Mouse (Mus musculus) brown adipose tissue, adult 24 weeks (tissue): ENCODE data around the gene Prdm8. TPM values are rescaled to one million over a fixed set of nuclear protein-coding genes. Genes with fewer than 3 reads are reported as not detected.
A peak's percentile ranks its signal among the peaks of the same experiment; 100 is the strongest.

Experiments
- H3K27ac ChIP-seq: fragments of 200-500 bp; replicated peaks from 2 replicates; pipeline ENCODE4 v1.5.1; 2012; ENCODE audit warnings: low read depth, mild to moderate bottlenecking, low read length
- H3K4me1 ChIP-seq: fragments of 200-500 bp; 2 replicates; pipeline ENCODE4 v1.6.1; 2012; ENCODE audit warnings: low read length, mixed read lengths; ENCODE audit not compliant: control insufficient read depth, insufficient read depth, insufficient read length
- H3K4me3 ChIP-seq: fragments of 200-500 bp; 2 replicates; pipeline ENCODE4 v1.5.1; 2012; ENCODE audit warnings: low read depth, mild to moderate bottlenecking, low read length, moderate library complexity; ENCODE audit not compliant: insufficient read depth
- polyA plus RNA-seq: library from polyadenylated mRNA; stranded (reverse); fragments of >200 nt; gene quantifications from 2 replicates; pipeline ENCODE4 v1.2.4, GENCODE M21; 2012; ENCODE audit not compliant: missing spikeins, insufficient read depth, insufficient read length

Gene Prdm8
- polyA plus RNA-seq = 0.83 TPM in 1 of 2 replicates, not detected in the other

DNA sequence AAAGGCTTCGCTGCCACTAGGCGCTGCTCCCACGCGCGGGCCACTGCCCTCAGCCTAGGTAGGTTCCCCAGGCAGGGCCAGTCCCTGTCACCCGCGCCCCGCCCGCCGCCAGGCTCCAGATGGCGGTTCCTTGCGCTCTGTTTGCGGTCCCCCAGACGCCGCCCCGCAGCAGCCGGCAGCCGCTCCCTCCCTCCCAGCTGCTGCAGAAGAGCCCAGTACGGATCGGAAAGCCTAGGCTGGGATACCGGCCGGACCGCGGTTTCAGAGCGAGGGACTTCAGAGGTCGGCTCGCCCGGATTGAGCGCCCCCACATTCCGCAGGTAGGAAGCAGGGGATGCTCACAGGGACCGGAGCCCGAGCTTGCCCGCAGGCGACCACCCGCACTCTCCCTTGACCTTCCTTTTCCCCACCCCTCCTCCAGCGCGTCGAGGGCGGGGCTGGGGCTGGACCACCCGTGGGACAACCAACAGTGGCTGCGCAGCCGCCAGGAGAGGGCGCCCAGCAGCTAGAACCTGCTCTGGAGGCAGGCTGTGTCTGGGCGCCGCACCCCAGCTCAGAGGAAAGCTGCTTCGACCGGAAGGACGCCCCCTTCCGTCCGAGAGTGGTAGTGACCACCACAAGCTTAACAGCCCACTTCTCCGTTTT lies at the start of gene Prdm8:
Gene Prdm8, plus strand, starts transcription at position 19 of the 645 bp plus-strand sequence.
- H3K4me1 ChIP-seq = no peaks in the 10 kb centered on the region
- peak within 1 kb of the TSS; percentile 56 for H3K4me3 ChIP-seq
- no peak within 1 kb of the TSS for H3K27ac ChIP-seq

DNA sequence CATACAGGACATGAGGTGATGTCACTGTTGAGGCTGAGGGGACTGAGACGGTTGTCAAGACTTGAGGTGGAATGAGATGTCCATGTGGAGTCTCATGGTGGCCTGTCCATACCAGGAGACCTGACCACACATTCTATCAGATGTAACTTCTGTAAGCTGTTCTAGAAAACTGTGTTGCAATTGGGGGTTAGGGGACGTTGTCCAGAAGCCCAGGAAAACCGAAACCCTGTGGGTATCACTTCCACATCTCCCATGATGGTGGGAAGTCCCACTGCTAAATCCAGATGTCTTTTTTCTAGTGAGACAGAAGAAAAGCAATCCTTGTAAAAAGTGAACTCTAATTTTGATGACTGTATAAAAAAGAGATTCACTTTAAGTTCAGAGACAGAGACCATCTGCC lies 39.9 kb upstream of the Prdm8 start:
- Histone ChIP-seq H3K27ac (no peak overlapping the region), H3K4me3 (no peak overlapping the region), H3K4me1 (no peaks in the 10 kb centered on the region)

DNA sequence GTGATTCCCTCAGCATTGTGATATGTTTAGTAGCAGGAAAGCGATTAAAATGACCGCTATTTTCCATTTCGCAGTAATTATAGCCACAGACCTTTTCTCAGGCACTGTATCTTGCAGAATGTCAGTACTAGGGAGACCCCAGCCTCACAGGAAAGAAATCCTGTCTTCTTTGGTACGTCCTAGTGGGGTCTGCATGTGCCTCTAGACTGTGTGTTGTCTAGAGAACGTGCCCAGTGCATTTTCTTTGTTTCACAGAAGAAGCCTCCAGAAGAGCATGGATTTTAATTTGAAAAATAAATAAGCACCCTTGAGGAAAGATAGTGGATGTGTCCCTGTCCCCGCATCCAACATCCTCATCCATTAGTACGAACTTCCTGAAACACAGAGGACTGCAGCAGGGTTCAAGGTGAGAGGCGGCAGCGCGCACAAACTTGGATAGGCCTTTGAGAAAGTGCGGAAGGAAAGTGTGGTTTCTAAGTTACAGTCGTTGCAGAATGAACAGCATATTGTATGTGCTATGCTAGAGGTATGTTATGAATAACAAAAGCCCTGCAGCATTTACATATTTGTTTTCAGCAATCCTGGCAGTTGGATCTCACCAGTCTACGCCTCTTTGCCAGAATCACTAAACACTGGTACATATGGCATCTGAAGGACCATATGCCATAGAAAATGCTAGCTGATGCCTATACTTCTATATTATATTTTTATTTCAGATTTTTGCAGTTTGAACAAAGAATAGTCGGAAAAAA lies 28.3 kb upstream of the Prdm8 start:
- H3K27ac ChIP-seq = no peak overlapping the region
- H3K4me1 ChIP-seq = no peaks in the 10 kb centered on the region
- no peak overlapping the region for H3K4me3 ChIP-seq

DNA sequence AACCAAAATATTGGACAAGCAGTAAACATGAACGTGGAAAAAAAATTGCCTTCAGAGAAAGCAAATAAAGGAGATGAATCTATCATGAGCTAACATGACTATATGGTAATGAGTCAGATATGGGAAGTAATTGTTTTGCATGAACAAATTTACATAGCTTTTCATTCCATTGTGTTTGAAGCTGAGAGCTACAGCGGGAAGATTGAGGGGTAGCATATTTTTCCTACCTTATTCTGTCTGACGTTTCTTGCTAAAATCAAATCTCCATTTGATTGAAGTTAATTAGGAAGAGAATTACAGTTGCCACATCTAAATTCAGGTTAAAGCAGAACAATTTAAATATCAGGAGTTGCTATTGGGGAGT lies 27.7 kb upstream of the Prdm8 start:
- Histone ChIP-seq H3K27ac (no peak overlapping the region), H3K4me1 (no peaks in the 10 kb centered on the region), H3K4me3 (no peak overlapping the region)

DNA sequence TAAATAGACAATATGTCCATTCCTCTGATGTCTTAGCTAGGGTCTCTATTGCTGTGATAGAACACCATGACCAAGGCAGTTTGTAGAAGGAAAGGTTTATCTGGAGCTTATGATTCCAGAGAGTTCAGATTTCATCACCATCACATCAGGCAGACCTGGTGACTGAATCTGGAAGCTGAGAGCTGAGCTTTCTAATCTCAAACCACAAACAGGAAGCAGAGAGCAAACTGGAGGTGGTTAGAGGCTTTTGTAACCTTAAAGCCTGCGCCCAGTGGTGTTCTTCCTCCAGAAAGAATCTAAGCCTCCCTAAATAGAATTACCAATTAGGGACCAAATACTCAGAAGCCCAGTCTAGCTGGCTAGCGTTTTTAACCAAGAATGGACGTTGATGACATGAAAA lies 20.1 kb upstream of the Prdm8 start:
- no peak overlapping the region for H3K27ac ChIP-seq
- no peak overlapping the region for H3K4me3 ChIP-seq
- H3K4me1 ChIP-seq = no peaks in the 10 kb centered on the region

DNA sequence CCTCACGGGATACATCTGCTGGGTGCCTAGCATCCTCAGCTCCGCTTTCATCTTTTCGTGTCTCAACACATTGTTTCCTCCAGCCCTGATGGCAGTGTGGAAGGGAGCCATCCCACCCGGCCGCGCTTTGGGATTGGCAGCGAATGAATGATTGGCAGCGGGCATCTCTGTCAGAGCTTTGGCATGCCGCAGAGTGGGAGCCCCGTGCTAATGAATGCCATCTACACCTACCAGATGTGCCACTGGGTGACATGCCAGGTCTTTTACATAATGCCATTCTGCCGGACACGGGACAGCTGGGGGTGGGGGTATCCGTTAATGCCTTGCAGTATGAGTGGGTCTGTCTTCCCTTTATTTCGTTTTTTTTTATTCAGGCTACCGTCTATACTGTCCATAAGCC lies 882 bp upstream of the Prdm8 start:
- Histone ChIP-seq H3K4me1 (no peaks in the 10 kb centered on the region), H3K4me3 (no peak overlapping the region), H3K27ac (no peak overlapping the region)

DNA sequence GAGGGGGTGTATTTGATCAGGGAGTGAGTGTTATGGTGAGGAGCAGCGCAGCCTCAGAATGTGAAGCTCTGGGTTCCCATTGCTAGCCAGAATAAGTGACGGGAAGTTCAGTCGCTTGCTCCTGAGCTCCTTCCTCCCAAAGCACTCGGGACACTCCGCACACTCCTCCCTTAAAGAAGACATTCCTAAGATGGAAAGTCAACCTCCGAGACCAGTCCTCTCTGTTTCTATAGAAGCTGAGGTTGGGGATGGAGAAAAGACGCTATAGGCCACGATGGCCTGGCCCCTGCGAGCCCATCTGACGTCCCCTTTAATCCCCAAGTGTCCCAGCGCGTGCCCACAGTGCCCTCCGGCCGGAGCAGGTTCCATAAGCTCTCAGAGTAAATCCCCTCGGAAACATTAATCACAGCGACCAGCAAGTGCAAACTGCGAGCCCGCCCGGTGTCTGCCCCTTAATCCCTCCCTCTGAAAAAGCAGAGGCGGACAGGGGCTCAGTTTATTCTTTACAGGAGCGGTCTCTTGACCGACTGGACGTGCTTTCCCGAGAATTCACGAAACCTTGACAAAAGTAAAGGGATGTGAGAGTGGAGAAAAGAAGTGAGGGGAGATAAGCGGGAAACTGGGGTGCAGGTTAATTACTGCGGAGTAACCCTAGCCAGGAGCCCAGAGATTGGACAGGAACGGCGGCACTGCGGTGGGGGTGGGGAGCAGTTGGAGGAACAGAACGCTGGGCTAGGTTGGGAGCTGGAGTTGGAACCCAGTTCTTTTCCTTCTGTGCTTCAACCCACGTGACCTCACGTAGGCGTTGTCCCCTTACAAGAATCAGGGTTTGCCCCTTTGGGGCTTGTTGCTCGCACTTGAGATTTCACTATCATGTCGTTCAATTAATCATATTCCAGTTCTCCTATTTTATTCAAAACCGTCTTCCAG lies 1.6 kb downstream of the Prdm8 start:
- peak overlapping the region; percentile 40 for H3K4me3 ChIP-seq

DNA sequence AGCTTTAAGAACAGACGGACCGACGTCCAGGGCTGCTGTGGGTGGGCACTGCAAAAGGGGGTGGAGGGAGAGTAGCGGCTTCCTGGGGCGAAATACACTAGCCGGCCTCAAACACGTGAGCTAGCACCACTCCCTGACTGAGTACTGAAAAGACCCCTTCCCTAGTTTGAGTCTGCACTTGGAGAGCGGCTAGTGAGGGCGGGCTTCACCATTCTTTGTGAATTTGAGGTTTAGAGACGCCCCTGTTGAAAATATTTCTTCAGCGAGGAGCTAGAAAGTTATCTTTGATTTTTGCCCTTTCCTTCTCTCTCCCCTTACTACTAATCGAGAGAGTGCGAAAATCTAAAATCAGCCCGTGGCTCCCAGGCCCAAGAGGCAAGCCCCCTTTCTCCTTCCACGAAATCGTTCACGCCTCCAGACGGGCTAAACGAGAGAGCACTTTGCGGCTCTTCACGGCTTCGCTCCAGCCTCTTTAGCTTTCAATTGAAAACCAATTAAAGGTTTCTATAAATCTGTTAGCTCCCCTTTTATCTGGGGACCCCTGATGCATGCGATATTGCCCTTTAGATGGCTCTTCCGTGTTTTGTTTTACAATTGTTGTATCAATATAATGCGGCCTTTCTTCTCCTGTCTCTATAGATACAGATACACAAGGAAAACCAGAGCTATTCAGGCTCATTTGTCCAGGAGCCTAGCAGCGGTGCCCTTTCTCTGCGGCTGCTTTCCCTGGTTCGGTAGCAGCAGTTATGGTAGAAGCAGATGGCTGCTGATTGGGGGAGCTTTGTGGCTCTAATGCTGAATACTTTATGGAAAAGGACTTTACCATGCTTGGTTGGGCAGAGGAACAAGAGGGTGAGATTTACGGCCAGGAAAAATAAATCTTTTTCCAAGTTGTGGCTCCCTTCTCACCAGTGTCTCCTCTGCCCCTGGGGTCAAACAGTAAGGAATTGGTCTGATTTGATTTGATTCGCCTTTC lies 2.7 kb downstream of the Prdm8 start:
- Histone ChIP-seq H3K4me3 (no peak overlapping the region), H3K4me1 (no peaks in the 10 kb centered on the region), H3K27ac (no peak overlapping the region)

More for the DNA sequence above, 1.6 kb downstream of the Prdm8 start:
- Histone ChIP-seq H3K4me1 (no peaks in the 10 kb centered on the region), H3K27ac (no peak overlapping the region)

DNA sequence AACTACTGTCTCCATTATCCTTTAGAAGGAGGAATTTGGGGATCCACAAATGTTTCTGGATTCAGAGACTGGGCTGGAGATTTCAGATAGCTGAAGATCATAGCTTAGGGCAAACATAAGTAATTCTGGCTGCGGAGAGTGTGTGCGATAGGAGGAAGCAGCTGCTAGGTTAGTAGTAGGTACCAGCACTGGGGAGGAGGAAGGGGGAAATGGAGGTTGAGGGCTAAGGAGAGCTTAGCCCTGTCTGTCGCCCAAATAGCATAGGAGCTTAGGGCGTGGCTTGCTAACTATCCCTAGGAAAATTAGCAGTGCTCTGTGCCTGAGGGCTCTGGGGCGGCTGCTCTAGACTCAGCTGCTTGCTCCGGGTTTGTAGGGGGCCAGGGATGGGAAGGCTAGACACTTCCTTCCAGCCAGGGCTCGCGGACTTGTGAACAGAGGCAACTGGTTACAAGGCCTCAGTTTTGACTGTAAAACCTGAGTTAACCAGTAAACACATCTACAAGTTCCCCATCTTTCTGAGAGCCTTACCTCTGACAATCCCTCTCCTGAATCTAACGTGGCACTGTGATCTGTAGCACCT lies 4.7 kb downstream of the Prdm8 start:
- no peak overlapping the region for H3K4me3 ChIP-seq
- H3K27ac ChIP-seq = no peak overlapping the region

DNA sequence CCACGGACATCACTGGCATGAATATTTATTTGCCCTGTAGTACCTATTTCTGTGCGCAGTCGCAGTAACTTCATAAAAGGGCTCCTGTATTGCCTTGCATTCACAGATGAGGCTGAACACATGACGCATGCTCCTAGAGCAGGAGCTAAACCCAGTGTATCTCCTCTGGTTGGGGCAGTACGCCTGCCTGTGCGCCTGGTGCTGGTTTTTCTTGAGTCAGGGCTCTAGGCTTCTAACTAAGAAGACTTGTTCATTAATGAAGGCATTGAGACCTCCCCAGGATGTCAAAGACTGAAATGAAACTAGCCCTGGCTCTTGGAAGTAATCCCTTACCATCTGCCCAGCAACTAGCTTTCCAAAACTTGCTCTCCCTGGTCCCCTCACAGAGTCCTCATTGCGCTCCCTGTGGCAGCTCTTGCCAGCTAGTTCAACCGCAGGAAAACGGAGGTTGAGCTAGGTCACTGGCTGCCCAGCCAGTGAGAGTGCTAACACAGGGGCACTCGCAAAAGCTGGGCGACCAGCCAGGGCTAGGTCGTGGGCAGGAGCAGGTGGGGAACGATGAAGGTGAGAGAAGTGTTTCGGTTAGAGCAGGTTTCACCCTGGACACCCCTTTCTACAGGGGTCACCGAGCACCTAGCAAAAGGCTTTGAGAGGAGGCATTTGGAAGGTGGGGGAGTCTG lies 5.6 kb downstream of the Prdm8 start:
- Histone ChIP-seq H3K4me1 (no peaks in the 10 kb centered on the region), H3K27ac (no peak overlapping the region), H3K4me3 (no peak overlapping the region)

More for the DNA sequence above, 4.7 kb downstream of the Prdm8 start:
- H3K4me1 ChIP-seq = no peaks in the 10 kb centered on the region

DNA sequence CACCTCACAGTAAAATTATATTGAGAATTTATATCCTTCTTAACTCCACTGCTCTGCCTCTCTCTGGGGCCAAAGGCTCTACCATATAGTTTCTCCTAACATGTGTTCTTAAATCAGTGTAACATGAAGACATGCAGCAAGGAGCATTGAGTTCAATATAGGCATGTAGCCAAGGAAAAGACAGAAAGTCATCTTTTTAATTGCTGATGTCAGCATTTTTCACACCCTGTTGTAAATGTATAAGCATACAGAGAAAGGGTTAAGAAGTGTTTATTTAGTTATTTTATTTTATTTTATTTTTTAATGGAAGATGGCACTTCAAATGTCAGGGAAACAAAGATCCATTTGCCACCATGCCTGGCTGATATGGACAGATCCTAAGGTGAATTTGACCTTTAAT lies 6.7 kb downstream of the Prdm8 start:
- Histone ChIP-seq H3K27ac (no peak overlapping the region), H3K4me1 (no peaks in the 10 kb centered on the region), H3K4me3 (no peak overlapping the region)

DNA sequence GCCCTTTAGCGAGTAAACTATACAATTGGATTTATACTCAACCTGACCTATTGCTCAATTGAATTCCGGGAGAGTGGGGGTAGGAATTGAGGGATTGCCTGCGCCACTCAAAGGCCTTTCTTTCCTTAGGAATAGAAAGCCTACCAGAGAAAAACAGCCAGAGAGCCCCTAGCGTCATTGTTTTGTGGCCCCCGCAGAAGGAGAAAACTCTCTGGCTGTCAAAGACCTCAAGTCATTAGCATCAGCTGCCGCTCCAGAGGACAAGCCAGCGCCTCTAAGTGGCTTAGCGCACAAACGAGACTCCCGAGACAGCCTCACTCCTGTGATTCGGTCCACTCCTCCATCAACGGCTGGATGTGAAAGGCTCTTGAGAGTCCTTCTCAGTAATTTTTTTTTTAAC lies 12.6 kb downstream of the Prdm8 start:
- no peak overlapping the region for H3K4me3 ChIP-seq
- H3K4me1 ChIP-seq = no peaks in the 10 kb centered on the region
- H3K27ac ChIP-seq = no peak overlapping the region

DNA sequence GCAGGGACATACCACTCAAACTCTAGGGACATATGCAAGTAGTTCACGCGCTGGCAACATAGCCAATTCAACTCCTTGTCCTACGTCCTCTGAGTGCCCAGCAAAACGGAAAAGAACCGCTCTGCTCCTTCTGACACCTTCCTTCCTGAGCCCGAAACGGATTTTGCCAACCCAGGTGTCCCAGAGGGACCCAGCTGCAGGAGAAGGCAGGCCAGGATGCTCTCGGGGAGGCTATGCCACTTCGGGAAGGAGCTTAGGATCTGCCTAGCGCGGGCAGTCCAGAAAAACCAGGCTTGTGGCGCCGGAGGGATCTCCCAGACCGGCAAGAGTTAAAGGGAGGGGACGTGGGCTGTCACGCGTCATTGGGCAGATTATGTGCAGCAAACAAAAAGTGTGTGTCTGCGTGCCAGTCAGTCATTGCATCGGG lies 13.5 kb downstream of the Prdm8 start:
- Histone ChIP-seq H3K4me1 (no peaks in the 10 kb centered on the region), H3K27ac (no peak overlapping the region), H3K4me3 (no peak overlapping the region)
